Mouse (Mus musculus): ENCODE measurements around the gene Nup62. TPM values are rescaled to one million over a fixed set of nuclear protein-coding genes. Genes with fewer than 3 reads are reported as not detected.

Nup62 gene
- total and polyA plus RNA-seq, 3 experiments = 27.1 to 36.0 (median 28.0) TPM

- H3K4me1 ChIP-seq (ENCODE audit: control insufficient read depth, insufficient read depth, low read length) = peaks cover 30% of the 10 kb centered on the region
- DNase-seq = no peak
- peak overlapping the region; percentile 72 for H3K27ac ChIP-seq
- WGBS = 65% methylated on average over 24 of the region's 24 CpGs
- intact Hi-C loops (cut with DNase I) = no loop called here
- no peaks in the 10 kb centered on the region; the same call in 1 of the 2 replicates for H3K36me3 ChIP-seq (ENCODE audit: control insufficient read depth, insufficient read depth, low read length)
- no peaks in the 10 kb centered on the region; the same call in 1 of the 2 replicates for H3K79me2 ChIP-seq (replicated peaks; ENCODE audit: control insufficient read depth, insufficient read depth, low read length)
- TF ChIP-seq POLR2A (IDR thresholded peaks at IDR 0.05; ENCODE audit: insufficient read depth, low read depth, low read length) (no peak), CTCF (IDR thresholded peaks at IDR 0.05) (no peak), EP300 (IDR thresholded peaks at IDR 0.05; ENCODE audit: insufficient read depth, low read depth, low read length) (no peak)
- no peak overlapping the region for H3K4me3 ChIP-seq
- no peaks in the 10 kb centered on the region for H3K27me3 ChIP-seq (ENCODE audit: control insufficient read depth, insufficient read depth, low read length)
- peak overlapping the region; percentile 9; the same call in 1 of the 2 replicates for H3K9ac ChIP-seq (ENCODE audit: low read depth, low read length)
Observed at GRCm38 (mm10) chr7:44864595-44865542, 49.0 kb downstream of the Nup62 start.

GRCm38 (mm10) chr7:44866276-44867009, 50.6 kb downstream of the Nup62 start:
- peaks cover 29% of the 10 kb centered on the region for H3K4me1 ChIP-seq (ENCODE audit: control insufficient read depth, insufficient read depth, low read length)
- 9% methylated on average over 15 of the region's 15 CpGs for WGBS
- no peaks in the 10 kb centered on the region; the same call in 1 of the 2 replicates for H3K36me3 ChIP-seq (ENCODE audit: control insufficient read depth, insufficient read depth, low read length)
- H3K79me2 ChIP-seq (replicated peaks; ENCODE audit: control insufficient read depth, insufficient read depth, low read length) = no peaks in the 10 kb centered on the region; the same call in 1 of the 2 replicates
- intact Hi-C loops (cut with DNase I) = no loop called here
- H3K27me3 ChIP-seq (ENCODE audit: control insufficient read depth, insufficient read depth, low read length) = no peaks in the 10 kb centered on the region
- peak; percentile 77 to 82 for DNase-seq
- 0 out of 2 replicates have a peak, but pooled peaks have one; percentile 35 for TF ChIP-seq POLR2A (IDR thresholded peaks at IDR 0.05; ENCODE audit: insufficient read depth, low read depth, low read length)
- TF ChIP-seq CTCF (IDR thresholded peaks at IDR 0.05) = peak; percentile 51
- TF ChIP-seq EP300 (IDR thresholded peaks at IDR 0.05; ENCODE audit: insufficient read depth, low read depth, low read length) = 0 out of 2 replicates have a peak, but pooled peaks have one; percentile 39
- peak overlapping the region; percentile 4; the same call in 1 of the 2 replicates for H3K9ac ChIP-seq (ENCODE audit: low read depth, low read length)
- peak overlapping the region; percentile 72 for H3K27ac ChIP-seq
- H3K4me3 ChIP-seq = peak overlapping the region; percentile 17; the same call in 1 of the 2 replicates

- Histone ChIP-seq H3K9ac (ENCODE audit: low read depth, low read length) (no peak overlapping the region), H3K4me3 (peak overlapping the region; percentile 17; the same call in 1 of the 2 replicates), H3K4me1 (ENCODE audit: control insufficient read depth, insufficient read depth, low read length) (peaks cover 29% of the 10 kb centered on the region), H3K27me3 (ENCODE audit: control insufficient read depth, insufficient read depth, low read length) (no peaks in the 10 kb centered on the region), H3K79me2 (replicated peaks; ENCODE audit: control insufficient read depth, insufficient read depth, low read length) (no peaks in the 10 kb centered on the region; the same call in 1 of the 2 replicates), H3K27ac (peak overlapping the region; percentile 72), H3K36me3 (ENCODE audit: control insufficient read depth, insufficient read depth, low read length) (no peaks in the 10 kb centered on the region; the same call in 1 of the 2 replicates)
- TF ChIP-seq POLR2A (IDR thresholded peaks at IDR 0.05; ENCODE audit: insufficient read depth, low read depth, low read length) = no peak
- WGBS = 44% methylated on average over 19 of the region's 19 CpGs
- intact Hi-C loops (cut with DNase I) = no loop called here
- DNase-seq = no peak
Observed at GRCm38 (mm10) chr7:44867010-44867702, 51.3 kb downstream of the Nup62 start.

GRCm38 (mm10) chr7:44867802-44868201, 51.9 kb downstream of the Nup62 start:
- no peaks in the 10 kb centered on the region; the same call in 1 of the 2 replicates for H3K36me3 ChIP-seq (ENCODE audit: control insufficient read depth, insufficient read depth, low read length)
- H3K4me3 ChIP-seq = peak overlapping the region; percentile 72
- H3K27me3 ChIP-seq (ENCODE audit: control insufficient read depth, insufficient read depth, low read length) = no peaks in the 10 kb centered on the region
- H3K9ac ChIP-seq (ENCODE audit: low read depth, low read length) = peak overlapping the region; percentile 37; the same call in 1 of the 2 replicates
- H3K4me1 ChIP-seq (ENCODE audit: control insufficient read depth, insufficient read depth, low read length) = peaks cover 29% of the 10 kb centered on the region
- DNase-seq = no peak
- 38% methylated on average over 9 of the region's 9 CpGs for WGBS
- no peaks in the 10 kb centered on the region; the same call in 1 of the 2 replicates for H3K79me2 ChIP-seq (replicated peaks; ENCODE audit: control insufficient read depth, insufficient read depth, low read length)
- TF ChIP-seq EP300 (IDR thresholded peaks at IDR 0.05; ENCODE audit: insufficient read depth, low read depth, low read length) (no peak), CTCF (IDR thresholded peaks at IDR 0.05) (no peak), POLR2A (IDR thresholded peaks at IDR 0.05; ENCODE audit: insufficient read depth, low read depth, low read length) (no peak)
- peak overlapping the region; percentile 94 for H3K27ac ChIP-seq
- intact Hi-C loops (cut with DNase I) = loop anchor here (2.0 kb wide), 1 partner anchor 13 kb away; no protein-coding TSS in a partner anchor

- TF ChIP-seq POLR2A (IDR thresholded peaks at IDR 0.05; ENCODE audit: insufficient read depth, low read depth, low read length) = no peak
- TF ChIP-seq EP300 (IDR thresholded peaks at IDR 0.05; ENCODE audit: insufficient read depth, low read depth, low read length) = no peak
- TF ChIP-seq CTCF (IDR thresholded peaks at IDR 0.05) = no peak
- Histone ChIP-seq H3K27ac (peak overlapping the region; percentile 94), H3K4me3 (peak overlapping the region; percentile 72), H3K79me2 (replicated peaks; ENCODE audit: control insufficient read depth, insufficient read depth, low read length) (no peaks in the 10 kb centered on the region; the same call in 1 of the 2 replicates), H3K36me3 (ENCODE audit: control insufficient read depth, insufficient read depth, low read length) (no peaks in the 10 kb centered on the region; the same call in 1 of the 2 replicates), H3K27me3 (ENCODE audit: control insufficient read depth, insufficient read depth, low read length) (no peaks in the 10 kb centered on the region), H3K4me1 (ENCODE audit: control insufficient read depth, insufficient read depth, low read length) (peaks cover 29% of the 10 kb centered on the region), H3K9ac (ENCODE audit: low read depth, low read length) (peak overlapping the region; percentile 95; the same call in 1 of the 2 replicates)
- 9% methylated on average over 16 of the region's 16 CpGs for WGBS
- DNase-seq = no peak
- intact Hi-C loops (cut with DNase I) = loop anchor here (2.0 kb wide), 1 partner anchor 14 kb away; no protein-coding TSS in a partner anchor
Observed at GRCm38 (mm10) chr7:44868465-44868864, 52.6 kb downstream of the Nup62 start.

All from heart, adult 2 months (tissue).